Comparison of ENCODE assay signal across 29 mouse cellular contexts in genomic region chr11:98553966-98554365, GRCm38 (mm10). TPM values are rescaled to one million over a fixed set of nuclear protein-coding genes. Genes with fewer than 3 reads are reported as not detected.
DNase-seq lines count a peak whose midpoint lies in the region; ATAC-seq and TF ChIP-seq lines count a peak whose summit lies in the region.
"Had no signal": no experiment of that assay in that cellular context is flagged by ENCODE, and none has a peak within 500 bp of the region (broad histone marks: within the 10 kb centered on the region; RNA-seq: fewer than 3 reads in every experiment).

No protein-coding gene starts in this region.

- in situ Hi-C loops in Patski (cut with MboI; ENCODE audit: low pct_unique_long_range_greater_than_20kb), result loop anchor here (5.0 kb wide), 1 partner anchor 33 kb away; the partner anchor contains the start of gene Ormdl3

- peaks cover 18% of the 10 kb centered on the region; the same call in 1 of the 2 replicates for H3K27me3 ChIP-seq in liver, postnatal 0 days (ENCODE audit: insufficient read depth, low read length)
- peaks cover 38% of the 10 kb centered on the region for H3K27me3 ChIP-seq in Patski
- peaks cover 3% of the 10 kb centered on the region; the same call in 1 of the 2 replicates for H3K27me3 ChIP-seq in stomach, postnatal 0 days (ENCODE audit: control insufficient read depth, insufficient read depth, low read length)

- CTCF ChIA-PET in Patski (lab: Charles Lee), result interaction anchor here (1.0 to 2.5 kb wide), 2 partner anchors 43 to 46 kb away, joined by 3 to 10 read pairs; partner anchors contain the start of gene Lrrc3c

- WGBS in liver, postnatal 0 days (ENCODE audit: insufficient replicate concordance), result 93% methylated on average over 4 of the region's 4 CpGs
- WGBS in stomach, postnatal 0 days, result 86% methylated on average over 4 of the region's 4 CpGs

- H3K9me3 ChIP-seq in liver, postnatal 0 days (ENCODE audit: low read length), result no peaks in the 10 kb centered on the region
- no peaks in the 10 kb centered on the region for H3K9me3 ChIP-seq in stomach, postnatal 0 days (ENCODE audit: control insufficient read depth, low read length)
- H3K9me3 ChIP-seq: embryonic facial prominence, embryonic 15.5 days; forebrain, embryonic 10.5 days had no signal

- TF ChIP-seq EP300 in liver, postnatal 0 days (IDR thresholded peaks at IDR 0.05; ENCODE audit: low read depth), result no peak
- no peak for TF ChIP-seq EP300 in stomach, postnatal 0 days (optimal IDR thresholded peaks at IDR 0.05)

- POLR2A ChIA-PET in Patski (lab: Charles Lee), result no interaction called here

- DNase-seq in CD4-positive, CD25-positive, alpha-beta regulatory T cell, adult 2 months (ENCODE audit: low read depth, low spot score), result peak; percentile 25
- DNase-seq in liver, postnatal 0 days, result no peak
- DNase-seq in liver (no peak), Patski (ENCODE audit: low read depth, low spot score) (no peak)
- DNase-seq in stomach, postnatal 0 days (ENCODE audit: low spot score), result no peak
- DNase-seq in layer of hippocampus, postnatal 14 days (ENCODE audit: low spot score in 2 of 2), result no peak
- DNase-seq in thymus, postnatal 0 days (ENCODE audit: low spot score), result no peak
- DNase-seq: adrenal gland, adult 8-10 months; adrenal gland, postnatal 36 days; cerebellum, adult 2 months; cerebellum, postnatal 10 days; embryo, embryonic 11 days; heart, postnatal 10 days; heart, postnatal 4 days; kidney, adult 2 months had no signal

- H3K9ac ChIP-seq in liver, postnatal 0 days (replicated peaks), result no peak overlapping the region
- no peak overlapping the region for H3K9ac ChIP-seq in stomach, postnatal 0 days (ENCODE audit: low read length)
- H3K9ac ChIP-seq: embryonic facial prominence, embryonic 15.5 days; hindbrain, embryonic 13.5 days had no signal

- no peak overlapping the region for H3K4me2 ChIP-seq in liver, postnatal 0 days (ENCODE audit: low read depth, low read length)
- H3K4me2 ChIP-seq in stomach, postnatal 0 days (replicated peaks; ENCODE audit: low read depth), result no peak overlapping the region
- H3K4me2 ChIP-seq: embryonic facial prominence, embryonic 15.5 days; hindbrain, embryonic 13.5 days had no signal

- 0 out of 2 replicates have a peak, but pooled peaks have one; percentile 9 for TF ChIP-seq CTCF in liver, postnatal 0 days (IDR thresholded peaks at IDR 0.05; ENCODE audit: low read depth)
- TF ChIP-seq CTCF in Patski (IDR thresholded peaks at IDR 0.05), result peak; percentile 14
- TF ChIP-seq CTCF in stomach, postnatal 0 days (IDR thresholded peaks at IDR 0.05; ENCODE audit: low read depth), result peak; percentile 13; the same call in 1 of the 2 replicates

- no peaks in the 10 kb centered on the region for H3K36me3 ChIP-seq in liver, postnatal 0 days (replicated peaks; ENCODE audit: insufficient read depth, low read length)
- H3K36me3 ChIP-seq in stomach, postnatal 0 days (ENCODE audit: control insufficient read depth, insufficient read depth, low read length), result no peaks in the 10 kb centered on the region
- H3K36me3 ChIP-seq: embryonic facial prominence, embryonic 15.5 days; forebrain, embryonic 10.5 days; hindbrain, embryonic 13.5 days had no signal

- no peak overlapping the region for H3K27ac ChIP-seq in liver, postnatal 0 days (ENCODE audit: low read depth)
- no peak overlapping the region for H3K27ac ChIP-seq in stomach, postnatal 0 days (replicated peaks)
- H3K27ac ChIP-seq: embryonic facial prominence, embryonic 15.5 days; forebrain, embryonic 10.5 days; hindbrain, embryonic 13.5 days; hindbrain, postnatal 0 days had no signal

- H3K4me1 ChIP-seq in liver, postnatal 0 days (ENCODE audit: insufficient read depth), result peaks cover 14% of the 10 kb centered on the region
- no peaks in the 10 kb centered on the region for H3K4me1 ChIP-seq in stomach, postnatal 0 days (replicated peaks; ENCODE audit: control insufficient read depth, insufficient read depth)

- ATAC-seq in CD4-positive, CD25-positive, alpha-beta regulatory T cell, adult 4 months, result no peak
- no peak for ATAC-seq in liver, postnatal 0 days
- no peak for ATAC-seq in Patski
- no peak for ATAC-seq in stomach, postnatal 0 days (ENCODE audit: low FRiP score, low TSS enrichment)
- ATAC-seq: forebrain, embryonic 14.5 days; hindbrain, postnatal 0 days had no signal

- H3K4me3 ChIP-seq in liver, postnatal 0 days (ENCODE audit: low read depth, low read length), result no peak overlapping the region
- no peak overlapping the region for H3K4me3 ChIP-seq in stomach, postnatal 0 days (ENCODE audit: low read depth, low read length)
- H3K4me3 ChIP-seq: embryonic facial prominence, embryonic 15.5 days; erythroblast, embryonic 14.5 days; forebrain, embryonic 10.5 days; hindbrain, embryonic 13.5 days had no signal

RNA-seq across cellular contexts. Expression of gene Zpbp2, which starts 3.1 kb away (rescaled TPM):
- polyA plus RNA-seq in CD4-positive, CD25-positive, alpha-beta regulatory T cell, adult 4 months (2017; shearing (Covaris generic)), result 1 to 10 TPM; 5.0 to 6.0 TPM
- polyA plus RNA-seq in liver, postnatal 0 days (2015; fragmentation: Nextera tagmentation; extraction: Ambion mirVana), result 0.65 and 1.1 TPM in 2 replicates
- 0.98 TPM for polyA plus RNA-seq in Patski (2021)
- polyA plus RNA-seq in stomach, postnatal 0 days (2015; fragmentation: Nextera tagmentation; extraction: Ambion mirVana), result 0.10 and 0.16 TPM in 2 replicates
- total RNA-seq in layer of hippocampus, postnatal 14 days (2021), result under 1 TPM in 1 of 2 experiments, not detected in 1; 0.31 TPM
- polyA plus RNA-seq in thymus, postnatal 0 days (2015; fragmentation: Nextera tagmentation; extraction: Ambion mirVana), result 2.3 and 2.4 TPM in 2 replicates
- total RNA-seq: gastrocnemius, adult 8-10 months; gastrocnemius, postnatal 4 days; heart, postnatal 10 days; hindbrain, postnatal 0 days had no signal
- polyA plus RNA-seq: forebrain, embryonic 14.5 days; hindbrain, embryonic 13.5 days had no signal

RNA-seq across cellular contexts. Expression of gene Ikzf3, which starts 8.1 kb away (rescaled TPM):
- polyA plus RNA-seq in CD4-positive, CD25-positive, alpha-beta regulatory T cell, adult 4 months (2017; shearing (Covaris generic)), result 10 to 100 TPM; 77.0 to 98.7 TPM
- 1.2 and 1.3 TPM in 2 replicates for polyA plus RNA-seq in liver, postnatal 0 days (2015; fragmentation: Nextera tagmentation; extraction: Ambion mirVana)
- not detected for polyA plus RNA-seq in Patski (2021)
- 0.15 and 0.19 TPM in 2 replicates for polyA plus RNA-seq in stomach, postnatal 0 days (2015; fragmentation: Nextera tagmentation; extraction: Ambion mirVana)
- under 1 TPM in 1 of 2 experiments, not detected in 1; 0.21 TPM for total RNA-seq in layer of hippocampus, postnatal 14 days (2021)
- polyA plus RNA-seq in thymus, postnatal 0 days (2015; fragmentation: Nextera tagmentation; extraction: Ambion mirVana), result 42.6 and 59.5 TPM in 2 replicates
- total RNA-seq: common myeloid progenitor, adult 5-6 weeks; gastrocnemius, adult 8-10 months; hindbrain, postnatal 0 days had no signal
- polyA plus RNA-seq: erythroblast, embryonic 14.5 days; forebrain, embryonic 14.5 days; heart, embryonic 14.5 days had no signal

RNA-seq across cellular contexts. Expression of gene Ormdl3, which starts 33.2 kb away (rescaled TPM):
- 10 to 100 TPM; 25.9 to 53.6 TPM for polyA plus RNA-seq in CD4-positive, CD25-positive, alpha-beta regulatory T cell, adult 4 months (2017; shearing (Covaris generic))
- polyA plus RNA-seq in liver, postnatal 0 days (2015; fragmentation: Nextera tagmentation; extraction: Ambion mirVana), result 39.3 and 42.0 TPM in 2 replicates
- 94.8 TPM for polyA plus RNA-seq in Patski (2021)
- 31.1 TPM in 2 replicates for polyA plus RNA-seq in stomach, postnatal 0 days (2015; fragmentation: Nextera tagmentation; extraction: Ambion mirVana)
- total RNA-seq in layer of hippocampus, postnatal 14 days (2021), result 10 to 100 TPM; 49.1 to 57.6 TPM
- 37.6 and 38.5 TPM in 2 replicates for polyA plus RNA-seq in thymus, postnatal 0 days (2015; fragmentation: Nextera tagmentation; extraction: Ambion mirVana)

RNA-seq across cellular contexts. Expression of gene Lrrc3c, which starts 44.1 kb away (rescaled TPM):
- polyA plus RNA-seq in CD4-positive, CD25-positive, alpha-beta regulatory T cell, adult 4 months (2017; shearing (Covaris generic)), result not detected
- not detected in 2 replicates for polyA plus RNA-seq in liver, postnatal 0 days (2015; fragmentation: Nextera tagmentation; extraction: Ambion mirVana)
- not detected for polyA plus RNA-seq in Patski (2021)
- polyA plus RNA-seq in stomach, postnatal 0 days (2015; fragmentation: Nextera tagmentation; extraction: Ambion mirVana), result not detected in 2 replicates
- total RNA-seq in layer of hippocampus, postnatal 14 days (2021), result not detected
- polyA plus RNA-seq in thymus, postnatal 0 days (2015; fragmentation: Nextera tagmentation; extraction: Ambion mirVana), result not detected in 2 replicates
- total RNA-seq: adrenal gland, adult 8-10 months; adrenal gland, postnatal 36 days; common myeloid progenitor, adult 5-6 weeks; ES-E14; gastrocnemius, adult 8-10 months; gastrocnemius, postnatal 4 days; heart, postnatal 10 days; heart, postnatal 4 days; hindbrain, postnatal 0 days had no signal
- polyA plus RNA-seq: cerebellum, adult 2 months; embryonic facial prominence, embryonic 11.5 days; embryonic facial prominence, embryonic 15.5 days; erythroblast, embryonic 14.5 days; forebrain, embryonic 10.5 days; forebrain, embryonic 14.5 days; heart, embryonic 14.5 days; hindbrain, embryonic 13.5 days; hindbrain, postnatal 0 days; intestine, embryonic 14.5 days; kidney, adult 2 months had no signal

Comparison
In these comparisons a context has a peak if more than half of its experiments do, and no peak if none do; other contexts are left out.
1. RNA of gene Ikzf3, which starts 8.1 kb away (polyA plus RNA-seq): 77.0 to 98.7 TPM in CD4-positive, CD25-positive, alpha-beta regulatory T cell, adult 4 months and 42.6 to 59.5 TPM in thymus, postnatal 0 days; 1.2 to 1.3 TPM in liver, postnatal 0 days, 0.15 to 0.19 TPM in stomach, postnatal 0 days and not detected in Patski (single experiment); every median in the first group is over 10 times any median in the second.
2. Peak in every context shown above with its lines, with median percentiles within 50 percentile points of each other: CTCF ChIP-seq.